Mouse (Mus musculus) liver, embryonic 11.5 days (tissue): ENCODE measurements at regions not wholly inside any gene's neighbourhood (a gene's known extent, or its start where the extent isn't known, plus 50 kb on each side); places are given as distances from the start of the nearest gene placed in this dataset.

Experiments used
- ATAC-seq: fragments of 200-750 bp; cut with Nextera tagmentation; replicated peaks from 2 replicates; pipeline ENCODE4 v1.8.0; 2017; ENCODE audit warnings: moderate number of reproducible peaks, mild to moderate bottlenecking, moderate TSS enrichment, moderate library complexity; ENCODE audit not compliant: low FRiP score
- DNase-seq: peaks from one replicate; pipeline ENCODE4 v3.0.0-alpha.2; 2017; ENCODE audit warnings: low spot score
- H3K27ac ChIP-seq: fragments of 300-500 bp; sonication (generic); 2 replicates; pipeline ENCODE4 v1.5.1; 2014; ENCODE audit warnings: mild to moderate bottlenecking, low read depth, low read length, control low read depth
- H3K27me3 ChIP-seq: fragments of 300-500 bp; sonication (generic); replicated peaks from 2 replicates; pipeline ENCODE4 v1.6.1; 2014; ENCODE audit warnings: low read length, mixed read lengths; ENCODE audit not compliant: control insufficient read depth, insufficient read depth
- H3K36me3 ChIP-seq: fragments of 300-500 bp; sonication (generic); 2 replicates; pipeline ENCODE4 v1.6.1; 2014; ENCODE audit warnings: mild to moderate bottlenecking, low read length, moderate library complexity, mixed read lengths; ENCODE audit not compliant: control insufficient read depth, insufficient read depth
- H3K4me1 ChIP-seq: fragments of 300-500 bp; sonication (generic); replicated peaks from 2 replicates; pipeline ENCODE4 v1.6.1; 2014; ENCODE audit warnings: low read length, mixed read lengths; ENCODE audit not compliant: control insufficient read depth, insufficient read depth
- H3K4me2 ChIP-seq: fragments of 300-500 bp; sonication (generic); 2 replicates; pipeline ENCODE4 v1.6.1; 2014; ENCODE audit warnings: mild to moderate bottlenecking, control low read depth, moderate library complexity
- H3K4me3 ChIP-seq: fragments of 300-500 bp; sonication (generic); 2 replicates; pipeline ENCODE4 v1.5.1; 2014; ENCODE audit warnings: low read depth, low read length, control low read depth
- H3K9ac ChIP-seq: fragments of 300-500 bp; sonication (generic); 2 replicates; pipeline ENCODE4 v1.6.1; 2014; ENCODE audit warnings: low read depth, low read length, control low read depth
- H3K9me3 ChIP-seq: fragments of 300-500 bp; sonication (generic); 2 replicates; pipeline ENCODE4 v1.6.1; 2016; ENCODE audit warnings: low read length, inconsistent platforms, mixed read lengths; ENCODE audit not compliant: control insufficient read depth
- WGBS: fragments of 180-500 bp; shearing (Covaris S2); extraction: QIAGEN DNeasy Blood & Tissue Kit; methylation state at CpG from one replicate; pipeline ENCODE4 v1.1.7; 2014; 5-methylcytosine and 5-hydroxymethylcytosine counted together

DNA sequence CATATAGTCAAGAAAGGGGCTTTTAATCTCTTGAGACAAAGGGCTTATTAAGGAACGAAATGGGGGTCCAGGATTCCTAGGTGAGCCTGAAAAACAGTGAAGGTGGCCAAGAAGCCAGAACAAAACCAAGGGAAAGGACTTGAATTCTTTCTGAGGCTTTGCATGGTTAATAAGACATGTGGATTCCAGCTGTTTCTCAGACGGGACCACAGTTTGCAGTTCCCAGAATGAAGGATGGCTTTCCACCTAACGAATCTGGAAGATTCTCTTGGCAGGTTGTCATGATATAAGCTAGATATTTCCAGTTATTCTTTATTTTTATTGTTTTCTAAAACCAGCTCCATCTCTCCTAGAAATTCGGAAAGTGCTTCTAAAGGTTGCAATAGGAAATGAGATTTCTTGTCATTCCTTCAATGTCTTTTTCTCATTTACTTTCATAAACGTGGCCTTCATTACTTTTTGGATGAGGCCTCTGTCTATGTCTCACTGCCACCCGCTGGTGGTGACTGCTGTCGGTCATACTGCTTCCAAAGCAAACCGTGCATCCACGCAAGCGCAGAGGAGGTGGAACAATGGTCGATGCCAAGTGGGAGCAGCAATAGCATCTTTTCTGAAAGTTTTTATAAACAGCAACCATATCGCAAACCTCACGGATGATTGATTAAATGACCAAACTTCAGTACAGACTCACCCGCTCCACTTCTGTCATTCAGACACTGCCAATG is 350.0 kb downstream of the Cd109 start:
- Histone ChIP-seq H3K27ac (no peak overlapping the region), H3K4me2 (no peak overlapping the region), H3K36me3 (no peaks in the 10 kb centered on the region), H3K27me3 (no peaks in the 10 kb centered on the region), H3K9ac (no peak overlapping the region), H3K9me3 (no peaks in the 10 kb centered on the region), H3K4me3 (no peak overlapping the region), H3K4me1 (no peaks in the 10 kb centered on the region)
- DNase-seq (no peak), ATAC-seq (no peak)
- WGBS: 75% methylated on average over 14 of the region's 14 CpGs

DNA sequence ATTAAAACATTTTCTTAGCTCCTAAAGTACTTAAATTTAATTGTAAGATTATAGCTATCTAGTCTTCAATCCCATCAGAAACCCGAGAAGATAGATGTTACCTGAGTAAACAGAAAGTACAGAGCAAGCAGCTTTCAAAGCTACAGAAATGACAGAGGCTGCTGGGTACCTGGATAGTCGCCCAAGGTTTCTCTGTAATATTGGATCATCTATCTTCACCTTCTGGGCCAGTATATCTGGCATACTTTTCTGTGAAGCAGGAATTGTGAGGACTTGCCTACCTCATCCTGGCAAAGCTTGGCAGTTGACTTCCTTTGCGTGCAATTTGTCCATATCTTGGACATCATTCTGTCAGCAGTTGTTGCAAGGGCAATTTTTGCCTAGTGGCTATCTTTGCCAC is 356.4 kb downstream of the Cd109 start:
- H3K36me3 ChIP-seq: no peaks in the 10 kb centered on the region
- H3K27me3 ChIP-seq: no peaks in the 10 kb centered on the region
- ATAC-seq (no peak), DNase-seq (no peak)
- no peaks in the 10 kb centered on the region for H3K4me1 ChIP-seq
- WGBS: 71% methylated on average over 3 of the region's 3 CpGs
- no peak overlapping the region for H3K27ac ChIP-seq
- no peak overlapping the region for H3K9ac ChIP-seq
- no peak overlapping the region for H3K4me2 ChIP-seq
- no peaks in the 10 kb centered on the region for H3K9me3 ChIP-seq
- H3K4me3 ChIP-seq: no peak overlapping the region

DNA sequence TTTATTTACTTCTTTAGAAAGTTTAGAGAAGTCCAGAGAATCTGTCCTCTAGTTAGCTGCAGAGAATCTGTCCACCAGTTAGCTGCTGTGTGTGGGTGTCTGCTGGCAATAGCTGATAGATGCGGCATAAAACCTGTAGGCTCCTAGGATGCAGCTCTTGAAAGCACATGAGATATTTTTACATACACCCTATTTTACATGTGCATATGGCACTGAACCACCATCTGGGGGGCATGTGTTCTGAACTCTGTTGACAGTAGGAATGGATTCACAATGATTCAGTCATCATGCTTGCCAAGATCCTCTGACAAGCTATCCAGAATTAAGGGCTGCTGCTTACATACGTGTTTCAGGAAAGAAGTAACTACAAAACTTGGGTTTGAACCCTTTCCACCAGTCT is 368.4 kb downstream of the Cd109 start:
- no peak overlapping the region for H3K27ac ChIP-seq
- H3K4me3 ChIP-seq: no peak overlapping the region
- no peaks in the 10 kb centered on the region for H3K4me1 ChIP-seq
- 84% methylated on average over 2 of the region's 2 CpGs for WGBS
- H3K9ac ChIP-seq: no peak overlapping the region
- no peaks in the 10 kb centered on the region for H3K36me3 ChIP-seq
- H3K4me2 ChIP-seq: no peak overlapping the region
- H3K9me3 ChIP-seq: no peaks in the 10 kb centered on the region
- no peak for ATAC-seq
- no peaks in the 10 kb centered on the region for H3K27me3 ChIP-seq
- DNase-seq: no peak

DNA sequence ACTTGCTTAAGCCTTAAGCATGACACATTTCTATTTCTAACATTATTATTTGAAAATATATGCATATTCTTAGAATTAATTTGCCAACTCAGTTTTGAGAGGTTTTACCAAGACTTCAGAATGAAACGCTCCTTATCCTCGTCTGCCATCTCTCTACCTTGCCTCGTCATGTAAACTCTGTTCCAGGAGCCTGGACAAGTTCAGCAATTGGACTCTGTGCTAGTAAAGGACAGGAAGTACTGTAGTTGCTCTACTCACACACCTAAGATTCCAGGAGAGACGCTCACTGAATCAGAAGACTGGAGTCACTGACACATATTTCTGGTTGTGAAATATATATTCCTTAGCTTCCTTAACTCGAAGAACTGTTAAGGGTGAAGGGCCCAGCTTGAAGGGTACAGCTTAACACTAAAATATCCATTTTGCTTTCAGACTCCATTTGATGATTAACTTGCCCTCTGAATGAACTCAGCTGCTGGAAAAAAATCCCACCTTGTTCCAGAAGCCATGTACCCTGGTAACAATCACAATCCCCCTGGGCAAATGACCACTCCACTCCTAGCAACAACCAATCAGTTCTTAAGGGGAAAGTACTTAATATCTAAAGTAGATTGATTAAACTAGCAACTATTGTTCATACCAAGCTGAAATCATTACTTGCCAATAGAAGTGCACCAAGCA is 370.0 kb downstream of the Cd109 start:
- no peaks in the 10 kb centered on the region for H3K9me3 ChIP-seq
- no peak overlapping the region for H3K4me2 ChIP-seq
- WGBS: 72% methylated on average over 5 of the region's 5 CpGs
- H3K36me3 ChIP-seq: no peaks in the 10 kb centered on the region
- H3K4me3 ChIP-seq: no peak overlapping the region
- ATAC-seq (no peak), DNase-seq (no peak)
- H3K27ac ChIP-seq: no peak overlapping the region
- H3K9ac ChIP-seq: no peak overlapping the region
- H3K4me1 ChIP-seq: no peaks in the 10 kb centered on the region
- no peaks in the 10 kb centered on the region for H3K27me3 ChIP-seq

DNA sequence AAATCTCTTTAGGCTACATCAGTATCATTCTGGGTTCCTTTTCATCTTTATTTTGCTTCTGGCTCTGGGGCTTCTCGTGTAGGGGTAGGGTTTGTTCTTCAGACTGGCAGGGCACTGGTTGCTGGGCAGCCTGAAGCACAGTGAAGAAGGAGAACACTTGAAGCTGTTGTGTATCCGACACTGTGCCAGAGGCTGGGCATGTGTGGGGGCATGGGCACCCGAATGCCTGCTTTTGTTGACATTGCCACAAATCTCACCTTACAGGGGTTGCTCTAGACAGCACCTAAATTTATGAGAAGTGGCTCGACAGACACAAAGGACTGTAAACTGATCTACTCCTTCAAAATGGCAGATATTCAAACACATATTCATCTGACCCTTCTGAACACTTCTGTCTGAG is 376.0 kb downstream of the Cd109 start:
- Histone ChIP-seq H3K9me3 (no peaks in the 10 kb centered on the region), H3K27me3 (no peaks in the 10 kb centered on the region), H3K36me3 (no peaks in the 10 kb centered on the region), H3K9ac (no peak overlapping the region), H3K27ac (no peak overlapping the region), H3K4me2 (no peak overlapping the region), H3K4me3 (no peak overlapping the region), H3K4me1 (no peaks in the 10 kb centered on the region)
- DNase-seq (no peak), ATAC-seq (no peak)
- WGBS: 53% methylated on average over 4 of the region's 4 CpGs

DNA sequence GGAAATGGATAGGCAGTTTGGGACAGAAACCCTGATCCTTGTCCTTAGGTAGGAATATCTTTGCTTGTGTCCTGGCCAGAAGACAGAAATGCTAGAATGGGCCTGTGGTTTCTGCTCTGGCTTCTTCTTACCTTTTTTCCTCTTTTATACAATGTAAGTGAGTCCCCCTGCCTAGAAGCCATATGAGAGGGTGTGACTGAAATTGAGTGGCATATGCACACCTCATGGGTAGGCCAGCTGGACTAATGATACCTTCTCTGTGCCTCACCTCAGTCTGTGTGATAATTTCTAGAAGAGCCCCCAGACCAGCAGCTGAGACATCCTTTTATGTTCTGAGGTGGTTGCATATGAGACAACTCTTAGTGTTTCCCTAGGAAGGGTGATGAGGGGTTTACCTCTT is 385.7 kb downstream of the Cd109 start:
- H3K36me3 ChIP-seq: no peaks in the 10 kb centered on the region
- H3K9me3 ChIP-seq: no peaks in the 10 kb centered on the region
- no peaks in the 10 kb centered on the region for H3K4me1 ChIP-seq
- DNase-seq: no peak
- H3K4me2 ChIP-seq: no peak overlapping the region
- ATAC-seq: no peak
- no peak overlapping the region for H3K27ac ChIP-seq
- no peak overlapping the region for H3K9ac ChIP-seq
- no peaks in the 10 kb centered on the region for H3K27me3 ChIP-seq
- no peak overlapping the region for H3K4me3 ChIP-seq

DNA sequence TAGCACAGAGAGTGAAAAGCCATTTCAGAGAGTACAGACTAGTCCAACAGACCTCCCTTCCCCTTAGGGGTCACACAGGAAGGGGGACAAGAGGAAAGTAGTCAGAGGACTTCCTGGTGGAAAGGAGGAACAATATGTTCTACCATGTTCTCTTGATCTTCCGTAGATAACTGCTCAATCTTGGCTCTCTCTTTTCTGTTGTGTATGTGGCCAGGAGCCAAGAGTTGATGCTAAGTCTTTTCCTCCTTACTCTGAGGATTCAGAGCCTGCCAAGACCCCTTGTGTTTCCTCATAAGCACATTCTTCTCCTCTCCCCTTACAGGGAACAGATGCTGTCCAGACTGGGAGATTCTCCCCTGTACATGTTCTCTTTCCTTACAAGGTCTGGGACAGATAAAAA is 386.6 kb downstream of the Cd109 start:
- Histone ChIP-seq H3K9me3 (no peaks in the 10 kb centered on the region), H3K9ac (no peak overlapping the region), H3K4me1 (no peaks in the 10 kb centered on the region), H3K4me3 (no peak overlapping the region), H3K4me2 (no peak overlapping the region), H3K36me3 (no peaks in the 10 kb centered on the region), H3K27me3 (no peaks in the 10 kb centered on the region), H3K27ac (no peak overlapping the region)
- no peak for ATAC-seq
- 61% methylated on average over 1 of the region's 1 CpGs for WGBS
- DNase-seq: no peak

DNA sequence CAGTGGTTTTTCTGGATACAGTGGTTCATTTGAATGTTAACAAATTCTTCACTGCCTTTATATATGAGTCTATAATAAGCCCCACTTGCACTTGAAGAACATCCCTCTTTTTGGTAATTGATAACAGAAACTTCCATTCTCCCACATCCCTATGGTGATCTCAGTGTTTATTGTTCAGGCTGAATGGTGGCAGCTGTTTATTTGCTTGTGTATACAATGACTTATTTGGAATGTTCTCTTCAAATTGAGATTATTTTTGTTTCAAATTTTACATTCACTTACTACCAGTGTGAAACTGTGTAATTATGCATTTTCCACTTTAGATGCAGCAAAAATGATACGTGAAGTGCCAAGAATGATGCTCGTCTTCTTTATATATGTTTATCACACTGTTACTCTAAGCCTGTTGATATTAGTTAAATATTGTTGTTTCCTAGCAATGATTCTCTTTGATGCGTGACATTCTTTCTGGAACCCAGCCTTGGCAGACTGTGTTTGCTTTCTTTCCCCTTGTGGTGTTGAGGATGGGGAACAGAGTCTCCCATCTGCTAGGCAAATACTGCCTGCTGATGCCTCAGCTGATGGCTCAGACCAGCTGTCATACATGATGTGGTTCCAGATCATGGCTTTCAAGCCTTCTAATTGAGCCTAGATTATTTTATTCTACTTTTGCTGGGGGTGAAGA is 389.1 kb downstream of the Cd109 start:
- DNase-seq (no peak), ATAC-seq (no peak)
- H3K4me1 ChIP-seq: no peaks in the 10 kb centered on the region
- no peak overlapping the region for H3K4me2 ChIP-seq
- no peak overlapping the region for H3K27ac ChIP-seq
- no peak overlapping the region for H3K9ac ChIP-seq
- H3K27me3 ChIP-seq: no peaks in the 10 kb centered on the region
- no peaks in the 10 kb centered on the region for H3K36me3 ChIP-seq
- no peaks in the 10 kb centered on the region for H3K9me3 ChIP-seq
- H3K4me3 ChIP-seq: no peak overlapping the region
- WGBS: 73% methylated on average over 3 of the region's 3 CpGs

DNA sequence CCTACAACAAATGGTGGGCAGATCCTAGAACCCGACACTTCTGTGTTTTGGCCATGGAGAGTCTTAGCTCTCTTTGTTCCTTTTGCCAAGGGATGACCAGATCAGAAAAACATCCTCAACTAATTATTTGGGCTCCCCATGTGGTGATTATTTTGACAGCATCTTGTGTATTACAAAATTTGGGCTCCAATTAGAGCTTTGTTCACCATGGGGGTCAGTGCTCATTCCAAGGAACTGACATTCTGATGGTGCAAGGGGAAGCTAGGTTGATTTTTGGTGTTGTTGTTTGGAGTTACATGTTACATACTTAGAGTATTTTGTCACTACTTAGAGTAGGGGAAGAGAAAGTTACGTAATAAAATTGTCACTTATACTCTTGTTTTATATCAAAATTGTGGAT is 406.9 kb downstream of the Cd109 start:
- H3K4me3 ChIP-seq: no peak overlapping the region
- no peaks in the 10 kb centered on the region for H3K9me3 ChIP-seq
- H3K27me3 ChIP-seq: no peaks in the 10 kb centered on the region
- H3K9ac ChIP-seq: no peak overlapping the region
- H3K4me1 ChIP-seq: no peaks in the 10 kb centered on the region
- 86% methylated on average over 2 of the region's 2 CpGs for WGBS
- ATAC-seq (no peak), DNase-seq (no peak)
- H3K4me2 ChIP-seq: no peak overlapping the region
- H3K36me3 ChIP-seq: no peaks in the 10 kb centered on the region
- no peak overlapping the region for H3K27ac ChIP-seq
